Mouse (Mus musculus) induced T-regulatory cell, adult 2 months (primary cell): Measurements from ENCODE around the gene Apoa4.

ENCODE experiments used
- DNase-seq: peaks from one replicate; pipeline ENCODE4 v3.0.0-alpha.2; 2012; ENCODE audit warnings: low read depth

The Apoa4 gene

DNA sequence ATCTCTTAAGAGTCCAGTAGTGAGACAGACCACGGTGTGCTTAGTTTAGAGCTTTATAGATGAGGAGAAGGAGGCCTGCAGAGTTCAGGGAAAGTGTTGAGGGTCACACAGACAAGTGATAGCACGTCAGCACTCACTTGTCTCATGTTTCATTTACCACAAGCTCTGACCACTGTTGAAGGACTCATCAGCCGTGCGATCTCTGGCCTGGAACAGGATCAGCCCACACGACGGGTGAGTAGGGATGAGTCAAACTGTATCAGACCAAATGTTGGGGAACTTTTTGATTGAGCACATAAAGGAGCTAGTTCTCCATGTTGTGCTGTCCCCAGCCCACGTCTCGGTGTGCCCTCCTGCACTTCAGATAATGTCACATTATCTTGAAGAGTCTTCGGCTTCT lies 34.0 kb downstream of the Apoa4 start:
- DNase-seq: no peak

DNA sequence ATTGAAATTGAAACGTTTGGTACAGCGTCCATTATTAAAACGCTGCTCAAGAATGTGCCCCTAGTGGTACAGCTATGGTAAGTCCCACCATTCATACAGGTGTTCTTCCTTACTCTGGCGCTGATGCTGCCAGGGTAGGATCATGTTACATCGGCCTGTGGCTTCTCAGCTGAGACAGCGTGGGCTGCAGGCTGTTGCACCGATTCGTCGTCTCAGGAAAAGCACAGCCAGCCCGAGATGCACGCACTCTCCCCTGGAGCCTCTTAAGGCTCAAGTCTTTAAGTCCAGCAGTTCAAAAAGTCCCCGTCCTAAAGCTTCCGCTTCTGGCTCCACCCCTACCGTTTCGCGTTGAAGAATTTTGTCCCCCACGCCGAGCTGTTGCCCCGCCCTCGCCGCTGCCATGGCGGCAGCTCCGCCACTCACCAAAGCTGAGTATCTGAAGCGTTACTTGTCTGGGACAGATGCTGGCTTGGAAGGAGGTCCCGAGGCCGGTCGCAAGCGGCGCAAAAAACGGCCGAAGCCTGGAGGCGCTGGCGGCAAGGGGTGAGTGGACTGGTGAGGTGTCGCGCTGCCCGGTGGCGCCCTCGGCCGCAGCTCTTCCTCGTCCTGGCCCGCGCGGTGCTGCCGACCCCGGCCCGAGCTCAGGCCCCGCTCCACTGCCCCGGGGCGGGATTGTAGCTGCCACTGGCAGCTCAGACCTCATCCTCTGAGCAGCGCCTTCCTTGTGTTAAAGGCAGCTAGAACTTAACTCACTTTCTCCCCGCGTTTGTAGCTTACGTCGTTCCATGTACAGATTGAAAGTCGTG lies 42.3 kb downstream of the Apoa4 start, which contains the start of gene Bud13:
TSS of gene Bud13 (plus strand) at position 378 of the 806 bp plus-strand sequence.
- DNase-seq: peak; percentile 98
